Mouse (Mus musculus): ENCODE measurements around the gene Gm20831. TPM values are rescaled to one million over a fixed set of nuclear protein-coding genes. Genes with fewer than 3 reads are reported as not detected.
"Not testable (repeated sequence)": the region's sequence is repeated elsewhere in the genome, so short reads cannot be mapped to it uniquely, and the experiment has no call there.

The Gm20831 gene
- not detected in 2 replicates for polyA plus RNA-seq (2015; fragmentation: Nextera tagmentation; extraction: Ambion mirVana)

DNA sequence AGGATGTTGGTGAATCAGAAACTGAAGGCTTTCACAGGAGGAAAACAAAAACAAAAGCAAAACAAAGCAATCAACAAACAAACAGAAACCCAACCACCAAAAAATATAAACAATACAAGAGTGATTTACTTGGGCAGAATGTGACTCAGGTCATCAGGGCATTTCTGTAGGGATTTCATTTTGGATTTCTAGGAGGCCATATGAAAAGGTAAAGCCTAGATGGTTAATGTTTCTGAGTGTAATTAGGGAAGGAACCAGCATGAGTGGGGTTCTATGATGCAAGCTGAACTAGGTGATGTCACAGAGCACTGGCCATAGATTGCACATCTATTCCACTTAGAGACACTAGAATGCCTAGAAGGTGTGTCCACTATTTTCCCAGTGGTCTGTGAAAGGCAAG, at the start of gene Gm20831, which contains the start of gene Gm20772:
Gene Gm20831, plus strand, starts transcription at position 301 of the 400 bp plus-strand sequence.
Gene Gm20772, plus strand, starts transcription at position 301 of the 400 bp plus-strand sequence.
- H3K27ac ChIP-seq (ENCODE audit: low read length); H3K4me2 ChIP-seq (ENCODE audit: low read depth, low read length); ATAC-seq (replicated peaks; ENCODE audit: extremely low read depth, insufficient read depth, low FRiP score): not testable (repeated sequence)

DNA sequence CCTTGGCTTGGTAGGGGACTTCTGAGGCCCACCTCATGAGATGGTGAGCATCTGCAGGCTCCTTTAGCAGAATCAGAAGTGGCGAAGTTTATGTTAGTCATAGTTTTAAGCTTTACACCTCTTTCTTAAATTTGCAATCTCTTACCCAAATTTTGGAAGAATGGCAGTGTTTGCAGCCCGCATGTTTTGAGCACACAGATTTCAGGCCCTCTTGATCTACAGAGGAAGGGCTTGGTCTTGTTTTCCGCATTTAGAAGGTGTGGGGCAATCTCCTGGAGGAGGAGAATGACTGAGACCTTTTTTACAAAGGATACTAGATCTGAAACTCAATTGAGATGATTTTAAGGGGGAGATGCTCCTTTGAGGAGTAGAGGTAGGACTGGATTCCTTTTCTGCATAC, 28.4 kb upstream of the Gm20831 start, which contains the start of gene Gm21904:
Gene Gm21904, minus strand, starts transcription at position 101 of the 400 bp plus-strand sequence.
- H3K36me3 ChIP-seq (ENCODE audit: control insufficient read depth, insufficient read depth); H3K27ac ChIP-seq (ENCODE audit: low read length); H3K9me3 ChIP-seq (replicated peaks; ENCODE audit: control insufficient read depth, low read length); H3K4me2 ChIP-seq (ENCODE audit: low read depth, low read length); H3K4me3 ChIP-seq (ENCODE audit: low read length); H3K4me1 ChIP-seq (ENCODE audit: control insufficient read depth, insufficient read depth, low read length); H3K27me3 ChIP-seq (ENCODE audit: control insufficient read depth, insufficient read depth, low read length); ATAC-seq (replicated peaks; ENCODE audit: extremely low read depth, insufficient read depth, low FRiP score); H3K9ac ChIP-seq (ENCODE audit: low read length): not testable (repeated sequence)
- WGBS = no CpG with 5 or more reads among the region's 3 CpGs

More for the DNA sequence above, at the start of gene Gm20831, which contains the start of gene Gm20772:
- H3K9me3 ChIP-seq (replicated peaks; ENCODE audit: control insufficient read depth, low read length); H3K4me3 ChIP-seq (ENCODE audit: low read length); H3K9ac ChIP-seq (ENCODE audit: low read length); H3K36me3 ChIP-seq (ENCODE audit: control insufficient read depth, insufficient read depth); H3K4me1 ChIP-seq (ENCODE audit: control insufficient read depth, insufficient read depth, low read length); H3K27me3 ChIP-seq (ENCODE audit: control insufficient read depth, insufficient read depth, low read length): not testable (repeated sequence)

DNA sequence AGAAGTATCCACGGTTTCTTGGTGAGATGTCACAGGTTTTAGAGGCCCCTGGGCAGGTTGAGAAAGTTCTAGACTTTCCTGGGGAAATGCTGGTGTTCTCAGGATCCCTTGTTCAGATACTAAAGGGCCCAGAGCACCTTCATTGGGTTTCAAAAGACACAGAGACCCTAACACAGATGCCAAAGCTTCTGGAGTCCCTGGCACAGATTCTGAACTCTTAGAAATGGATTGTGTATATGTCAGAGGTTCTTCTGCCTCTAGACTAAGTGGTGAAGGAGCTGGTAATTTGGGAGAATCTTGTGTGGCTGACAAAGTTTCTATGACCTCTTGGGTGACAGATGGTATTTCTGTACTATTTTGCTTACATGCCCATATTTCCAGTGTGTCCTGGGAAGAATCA, 62.7 kb downstream of the Gm20831 start, which contains the start of gene Srsy:
Gene Srsy, minus strand, starts transcription at position 101 of the 400 bp plus-strand sequence.
- ATAC-seq (replicated peaks; ENCODE audit: extremely low read depth, insufficient read depth, low FRiP score) = not testable (repeated sequence)

More for the DNA sequence above, 62.7 kb downstream of the Gm20831 start, which contains the start of gene Srsy:
- H3K9me3 ChIP-seq (replicated peaks; ENCODE audit: control insufficient read depth, low read length); H3K27ac ChIP-seq (ENCODE audit: low read length); H3K4me1 ChIP-seq (ENCODE audit: control insufficient read depth, insufficient read depth, low read length); H3K4me2 ChIP-seq (ENCODE audit: low read depth, low read length); H3K36me3 ChIP-seq (ENCODE audit: control insufficient read depth, insufficient read depth); H3K27me3 ChIP-seq (ENCODE audit: control insufficient read depth, insufficient read depth, low read length); H3K9ac ChIP-seq (ENCODE audit: low read length); H3K4me3 ChIP-seq (ENCODE audit: low read length): not testable (repeated sequence)
- no CpG with 5 or more reads among the region's 1 CpGs for WGBS

Other genes with a start within 250 kb of the Gm20831 start
- not detected in 2 replicates for gene Gm21904, start 28.5 kb upstream of the Gm20831 start, polyA plus RNA-seq (2015; fragmentation: Nextera tagmentation; extraction: Ambion mirVana)
- not detected in 2 replicates for gene Gm20772, start within 50 bp of the Gm20831 start, polyA plus RNA-seq (2015; fragmentation: Nextera tagmentation; extraction: Ambion mirVana)
- gene Srsy, start 62.6 kb downstream of the Gm20831 start, polyA plus RNA-seq (2015; fragmentation: Nextera tagmentation; extraction: Ambion mirVana) = not detected in 2 replicates
- gene Gm21764, start 187.1 kb downstream of the Gm20831 start, polyA plus RNA-seq (2015; fragmentation: Nextera tagmentation; extraction: Ambion mirVana) = not detected in 2 replicates
- gene Ssty1, start 214.4 kb downstream of the Gm20831 start, polyA plus RNA-seq (2015; fragmentation: Nextera tagmentation; extraction: Ambion mirVana) = not detected in 2 replicates

Measured in heart, embryonic 16.5 days (tissue).